Mouse (Mus musculus) G1E (cell line): ENCODE measurements around the gene Asb11. TPM values are rescaled to one million over a fixed set of nuclear protein-coding genes. Genes with fewer than 3 reads are reported as not detected.

Source experiments
- ATAC-seq: 2 replicates; pipeline ENCODE4 v1.8.0; 2016; ENCODE audit warnings: mild to moderate bottlenecking; ENCODE audit not compliant: insufficient number of reproducible peaks, poor library complexity, low FRiP score, severe bottlenecking; ENCODE audit errors: extremely low read depth
- DNase-seq: peaks from one replicate; pipeline ENCODE4 v3.0.0; 2012; ENCODE audit warnings: low spot score
- H3K27me3 ChIP-seq: 2 replicates; pipeline ENCODE4 v1.6.1; 2012; ENCODE audit warnings: mild to moderate bottlenecking, low read length, inconsistent platforms; ENCODE audit not compliant: insufficient read depth
- H3K36me3 ChIP-seq: replicated peaks from 2 replicates; pipeline ENCODE3; 2012; ENCODE audit warnings: mild to moderate bottlenecking, inconsistent platforms
- H3K4me1 ChIP-seq: 2 replicates; pipeline ENCODE4 v1.6.1; 2012; ENCODE audit warnings: low read depth, low read length, inconsistent platforms, mixed read lengths; ENCODE audit not compliant: insufficient read depth
- H3K4me3 ChIP-seq: 2 replicates; pipeline ENCODE4 v1.5.1; 2012; ENCODE audit warnings: low read depth, mild to moderate bottlenecking, inconsistent platforms, low read length, moderate library complexity, mixed read lengths
- H3K9me3 ChIP-seq: replicated peaks from 2 replicates; pipeline ENCODE4 v1.6.1; 2012; ENCODE audit warnings: inconsistent platforms
- CTCF ChIP-seq: IDR thresholded peaks from 2 replicates; pipeline ENCODE4 v1.5.1; 2012; ENCODE audit warnings: low read depth, low read length, inconsistent platforms, mixed read lengths
- GATA1 ChIP-seq: IDR thresholded peaks from 2 replicates; pipeline ENCODE4 v1.6.1; 2012; ENCODE audit warnings: borderline replicate concordance, low read length, inconsistent platforms, mixed read lengths
- GATA2 ChIP-seq: IDR thresholded peaks from 2 replicates; pipeline ENCODE4 v1.6.1; 2012; ENCODE audit warnings: low read depth, low read length, inconsistent platforms, borderline replicate concordance
- POLR2AphosphoS5 ChIP-seq: IDR thresholded peaks from 2 replicates; pipeline ENCODE4 v1.6.1; 2012; ENCODE audit warnings: low read depth, low read length, inconsistent platforms; ENCODE audit not compliant: insufficient replicate concordance
- TAL1 ChIP-seq: conservative IDR thresholded peaks from 2 replicates; pipeline ENCODE4 v1.6.1; 2012; ENCODE audit warnings: low read depth, low read length, inconsistent platforms, mixed read lengths
- polyA plus RNA-seq: library from polyadenylated mRNA; stranded (reverse); fragments of >175 nt; gene quantifications from 2 replicates; pipeline ENCODE4 v1.2.3, GENCODE M21; 2012
- total RNA-seq, 2 experiments: library from RNA; stranded (forward) in 1 of 2; stranded (reverse) in 1 of 2; fragments of 200-1000 nt in 1 of 2; fragments of >200 nt in 1 of 2; fragmentation: Nextera tagmentation in 1 of 2; gene quantifications; 2 replicates each; pipeline ENCODE4 v1.2.3; 2014 to 2017

Gene Asb11
- total and polyA plus RNA-seq, 3 experiments = 0.38 TPM; not detected in 2

GRCm38 (mm10) chrX:164427295-164427694 is 9.5 kb upstream of the Asb11 start:
- ATAC-seq (no peak), DNase-seq (no peak)
- no peaks in the 10 kb centered on the region for H3K9me3 ChIP-seq
- peaks cover 68% of the 10 kb centered on the region for H3K36me3 ChIP-seq
- no peak overlapping the region for H3K4me3 ChIP-seq
- no peaks in the 10 kb centered on the region for H3K27me3 ChIP-seq
- no peak for TF ChIP-seq GATA2
- TF ChIP-seq TAL1 = no peak
- TF ChIP-seq GATA1 = no peak
- no peak for TF ChIP-seq CTCF
- TF ChIP-seq POLR2AphosphoS5 = no peak
- peaks cover 8% of the 10 kb centered on the region; the same call in 1 of the 2 replicates for H3K4me1 ChIP-seq

GRCm38 (mm10) chrX:164428224-164428623 is 8.6 kb upstream of the Asb11 start:
- Histone ChIP-seq H3K36me3 (peaks cover 66% of the 10 kb centered on the region), H3K4me1 (peaks cover 3% of the 10 kb centered on the region; the same call in 1 of the 2 replicates), H3K9me3 (no peaks in the 10 kb centered on the region), H3K27me3 (no peaks in the 10 kb centered on the region), H3K4me3 (no peak overlapping the region)
- TF ChIP-seq GATA1 = no peak
- no peak for TF ChIP-seq CTCF
- DNase-seq = no peak
- no peak for ATAC-seq

- H3K4me1 ChIP-seq = peaks cover 3% of the 10 kb centered on the region; the same call in 1 of the 2 replicates
- no peak for ATAC-seq
- H3K36me3 ChIP-seq = peaks cover 62% of the 10 kb centered on the region
These were observed 6.2 kb upstream of the Asb11 start for GRCm38 (mm10) chrX:164430621-164431020.

GRCm38 (mm10) chrX:164431133-164431532 is 5.7 kb upstream of the Asb11 start:
- H3K36me3 ChIP-seq = peaks cover 64% of the 10 kb centered on the region
- H3K4me3 ChIP-seq = no peak overlapping the region
- H3K4me1 ChIP-seq = peaks cover 3% of the 10 kb centered on the region; the same call in 1 of the 2 replicates
- ATAC-seq (no peak), DNase-seq (no peak)
- TF ChIP-seq GATA2 (no peak), POLR2AphosphoS5 (no peak), TAL1 (no peak), CTCF (no peak), GATA1 (no peak)
- no peaks in the 10 kb centered on the region for H3K9me3 ChIP-seq
- H3K27me3 ChIP-seq = no peaks in the 10 kb centered on the region

More at GRCm38 (mm10) chrX:164430621-164431020, 6.2 kb upstream of the Asb11 start:
- H3K27me3 ChIP-seq = no peaks in the 10 kb centered on the region
- TF ChIP-seq POLR2AphosphoS5 (no peak), GATA2 (no peak), GATA1 (no peak), CTCF (no peak), TAL1 (no peak)
- no peak overlapping the region for H3K4me3 ChIP-seq
- no peak for DNase-seq
- no peaks in the 10 kb centered on the region for H3K9me3 ChIP-seq

- Histone ChIP-seq H3K27me3 (no peaks in the 10 kb centered on the region), H3K9me3 (no peaks in the 10 kb centered on the region), H3K4me1 (peaks cover 3% of the 10 kb centered on the region; the same call in 1 of the 2 replicates), H3K4me3 (no peak overlapping the region), H3K36me3 (peaks cover 63% of the 10 kb centered on the region)
- TF ChIP-seq GATA1 = no peak
- no peak for TF ChIP-seq POLR2AphosphoS5
- no peak for TF ChIP-seq CTCF
- no peak for DNase-seq
- no peak for ATAC-seq
These were observed 5.3 kb upstream of the Asb11 start for GRCm38 (mm10) chrX:164431541-164431940.

- Histone ChIP-seq H3K9me3 (no peaks in the 10 kb centered on the region), H3K4me3 (no peak overlapping the region), H3K36me3 (peaks cover 58% of the 10 kb centered on the region), H3K4me1 (peaks cover 3% of the 10 kb centered on the region; the same call in 1 of the 2 replicates), H3K27me3 (no peaks in the 10 kb centered on the region)
- ATAC-seq (no peak), DNase-seq (no peak)
- no peak for TF ChIP-seq POLR2AphosphoS5
- no peak for TF ChIP-seq CTCF
- no peak for TF ChIP-seq GATA1
- no peak for TF ChIP-seq GATA2
- no peak for TF ChIP-seq TAL1
These were observed 4.1 kb upstream of the Asb11 start for GRCm38 (mm10) chrX:164432682-164433081.
